9 mouse cellular contexts compared by ENCODE assay signal in genomic region chr4:117885994-117886393, GRCm38 (mm10). TPM values are rescaled to one million over a fixed set of nuclear protein-coding genes. Genes with fewer than 3 reads are reported as not detected.
DNase-seq lines count a peak whose midpoint lies in the region; ATAC-seq and TF ChIP-seq lines count a peak whose summit lies in the region.
"Had no signal": no experiment of that assay in that cellular context is flagged by ENCODE, and none has a peak within 500 bp of the region (broad histone marks: within the 10 kb centered on the region; RNA-seq: fewer than 3 reads in every experiment).

No protein-coding gene starts in this region.

- peaks cover 4% of the 10 kb centered on the region; the same call in 1 of the 2 replicates for H3K4me1 ChIP-seq in kidney, adult 2 months (ENCODE audit: control insufficient read depth, insufficient read depth, low read length)
- peaks cover 21% of the 10 kb centered on the region for H3K4me1 ChIP-seq in bone marrow macrophage, adult 2 months (ENCODE audit: control insufficient read depth, insufficient read depth, low read length)
- peaks cover 36% of the 10 kb centered on the region for H3K4me1 ChIP-seq in hindbrain, embryonic 14.5 days (replicated peaks; ENCODE audit: control insufficient read depth, insufficient read depth, low read length)
- peaks cover 28% of the 10 kb centered on the region for H3K4me1 ChIP-seq in midbrain, embryonic 14.5 days (ENCODE audit: control insufficient read depth, insufficient read depth, low read length)

- no peak for ATAC-seq in hindbrain, embryonic 14.5 days (ENCODE audit: low FRiP score)
- no peak for ATAC-seq in midbrain, embryonic 14.5 days (ENCODE audit: low FRiP score, low TSS enrichment)

- TF ChIP-seq CTCF in kidney, adult 2 months (conservative IDR thresholded peaks at IDR 0.05; ENCODE audit: insufficient read depth, insufficient read length, low read depth, low read length), result no peak
- no peak for TF ChIP-seq CTCF in bone marrow macrophage, adult 2 months (IDR thresholded peaks at IDR 0.05; ENCODE audit: low read depth, low read length)

- H3K9ac ChIP-seq in hindbrain, embryonic 14.5 days, result peak overlapping the region; percentile 85
- peak overlapping the region; percentile 86; the same call in 1 of the 2 replicates for H3K9ac ChIP-seq in midbrain, embryonic 14.5 days (replicated peaks; ENCODE audit: low read length)

- no peak for TF ChIP-seq POLR2A in kidney, adult 2 months (IDR thresholded peaks at IDR 0.05; ENCODE audit: low read depth, low read length)
- TF ChIP-seq POLR2A in bone marrow macrophage, adult 2 months (IDR thresholded peaks at IDR 0.05; ENCODE audit: borderline replicate concordance, low read depth, low read length), result no peak

- no peaks in the 10 kb centered on the region for H3K27me3 ChIP-seq in kidney, adult 2 months (replicated peaks; ENCODE audit: control insufficient read depth, insufficient read depth, low read length)
- no peaks in the 10 kb centered on the region for H3K27me3 ChIP-seq in hindbrain, embryonic 14.5 days (ENCODE audit: control insufficient read depth, insufficient read depth, low read length)
- no peaks in the 10 kb centered on the region for H3K27me3 ChIP-seq in midbrain, embryonic 14.5 days (ENCODE audit: control insufficient read depth, insufficient read depth, low read length)

- peak overlapping the region; percentile 84 for H3K4me3 ChIP-seq in kidney, adult 2 months (ENCODE audit: insufficient read depth, low read depth, low read length)
- H3K4me3 ChIP-seq in bone marrow macrophage, adult 2 months (ENCODE audit: insufficient read depth, low read length), result peak overlapping the region; percentile 75
- H3K4me3 ChIP-seq in hindbrain, embryonic 14.5 days (replicated peaks; ENCODE audit: low read length), result peak overlapping the region; percentile 82
- peak overlapping the region; percentile 95 for H3K4me3 ChIP-seq in midbrain, embryonic 14.5 days (replicated peaks; ENCODE audit: low read depth, low read length)

- peak overlapping the region; percentile 90 for H3K4me2 ChIP-seq in hindbrain, embryonic 14.5 days (replicated peaks)
- H3K4me2 ChIP-seq in midbrain, embryonic 14.5 days (ENCODE audit: low read length), result peak overlapping the region; percentile 84

- DNase-seq in kidney, adult 2 months, result no peak
- DNase-seq in kidney, adult 18-20 months, result no peak
- no peak for DNase-seq in hindbrain, embryonic 14.5 days (ENCODE audit: low spot score)
- DNase-seq in midbrain, embryonic 14.5 days, result no peak
- DNase-seq in adrenal gland, adult 2 months, result no peak
- no peak for DNase-seq in layer of hippocampus, adult 18-20 months (ENCODE audit: low spot score in 2 of 2)
- DNase-seq in thymus, postnatal 36 days, result no peak

- H3K9me3 ChIP-seq in hindbrain, embryonic 14.5 days (ENCODE audit: control insufficient read depth, low read length), result no peaks in the 10 kb centered on the region
- H3K9me3 ChIP-seq in midbrain, embryonic 14.5 days (ENCODE audit: control insufficient read depth, low read length), result no peaks in the 10 kb centered on the region

- no peaks in the 10 kb centered on the region; the same call in 1 of the 2 replicates for H3K36me3 ChIP-seq in kidney, adult 2 months (ENCODE audit: control insufficient read depth, insufficient read depth, low read length)
- peaks cover 30% of the 10 kb centered on the region for H3K36me3 ChIP-seq in hindbrain, embryonic 14.5 days (replicated peaks; ENCODE audit: control insufficient read depth, insufficient read depth)
- H3K36me3 ChIP-seq in midbrain, embryonic 14.5 days (ENCODE audit: control insufficient read depth, insufficient read depth, low read length), result peaks cover 40% of the 10 kb centered on the region

- no peak overlapping the region for H3K27ac ChIP-seq in kidney, adult 2 months (ENCODE audit: insufficient read depth, low read depth, low read length)
- peak overlapping the region; percentile 89; the same call in 1 of the 2 replicates for H3K27ac ChIP-seq in bone marrow macrophage, adult 2 months (ENCODE audit: insufficient read depth, low read depth, low read length)
- H3K27ac ChIP-seq in hindbrain, embryonic 14.5 days, result no peak overlapping the region
- no peak overlapping the region for H3K27ac ChIP-seq in midbrain, embryonic 14.5 days (replicated peaks; ENCODE audit: low read depth, low read length)

- 62% methylated on average over 9 of the region's 9 CpGs for WGBS in kidney, adult 2 months
- 81% methylated on average over 9 of the region's 9 CpGs for WGBS in hindbrain, embryonic 14.5 days
- WGBS in midbrain, embryonic 14.5 days, result 85% methylated on average over 9 of the region's 9 CpGs

RNA-seq across cellular contexts. Expression of gene Atp6v0b, which starts 1.1 kb away (rescaled TPM):
- 768 and 777 TPM in 2 replicates for polyA plus RNA-seq in kidney, adult 2 months (2012; rRNA removed)
- polyA plus RNA-seq in bone marrow macrophage, adult 2 months (2012; ENCODE audit: insufficient read depth, insufficient read length, missing spikeins), result 712 and 757 TPM in 2 replicates
- polyA plus RNA-seq in hindbrain, embryonic 14.5 days (2014; fragmentation: Nextera tagmentation; extraction: Ambion mirVana), result 589 and 599 TPM in 2 replicates
- 528 and 640 TPM in 2 replicates for polyA plus RNA-seq in midbrain, embryonic 14.5 days (2014; fragmentation: Nextera tagmentation; extraction: Ambion mirVana)
- 100 to 1,000 TPM; 208 to 226 TPM for total RNA-seq in adrenal gland, adult 2 months (2021)
- 597 and 627 TPM in 2 replicates for polyA plus RNA-seq in adrenal gland, adult 2 months (2012; rRNA removed)
- 100 to 1,000 TPM; 398 to 399 TPM for total RNA-seq in layer of hippocampus, adult 18-20 months (2021)

RNA-seq across cellular contexts. Expression of gene B4galt2, which starts 2.7 kb away (rescaled TPM):
- polyA plus RNA-seq in kidney, adult 2 months (2012; rRNA removed), result 4.9 and 9.8 TPM in 2 replicates
- polyA plus RNA-seq in bone marrow macrophage, adult 2 months (2012; ENCODE audit: insufficient read depth, insufficient read length, missing spikeins), result 0.32 TPM in 1 of 2 replicates, not detected in the other
- polyA plus RNA-seq in hindbrain, embryonic 14.5 days (2014; fragmentation: Nextera tagmentation; extraction: Ambion mirVana), result 78.0 and 81.4 TPM in 2 replicates
- polyA plus RNA-seq in midbrain, embryonic 14.5 days (2014; fragmentation: Nextera tagmentation; extraction: Ambion mirVana), result 78.1 and 94.2 TPM in 2 replicates
- total RNA-seq in adrenal gland, adult 2 months (2021), result 10 to 100 TPM in 1 of 2 experiments, 1 to 10 TPM in 1; 8.7 to 12.1 TPM
- polyA plus RNA-seq in adrenal gland, adult 2 months (2012; rRNA removed), result 63.8 and 65.8 TPM in 2 replicates
- 10 to 100 TPM; 60.4 to 65.2 TPM for total RNA-seq in layer of hippocampus, adult 18-20 months (2021)
- total RNA-seq: hematopoietic stem cell, adult 5-6 weeks had no signal

RNA-seq across cellular contexts. Expression of gene Dph2, which starts 5.8 kb away (rescaled TPM):
- polyA plus RNA-seq in kidney, adult 2 months (2012; rRNA removed), result 9.4 and 10.1 TPM in 2 replicates
- polyA plus RNA-seq in bone marrow macrophage, adult 2 months (2012; ENCODE audit: insufficient read depth, insufficient read length, missing spikeins), result 4.0 and 5.1 TPM in 2 replicates
- 22.9 and 25.1 TPM in 2 replicates for polyA plus RNA-seq in hindbrain, embryonic 14.5 days (2014; fragmentation: Nextera tagmentation; extraction: Ambion mirVana)
- polyA plus RNA-seq in midbrain, embryonic 14.5 days (2014; fragmentation: Nextera tagmentation; extraction: Ambion mirVana), result 20.6 and 26.1 TPM in 2 replicates
- total RNA-seq in adrenal gland, adult 2 months (2021), result 1 to 10 TPM; 9.5 to 9.7 TPM
- 16.5 and 18.9 TPM in 2 replicates for polyA plus RNA-seq in adrenal gland, adult 2 months (2012; rRNA removed)
- 10 to 100 TPM; 11.2 TPM for total RNA-seq in layer of hippocampus, adult 18-20 months (2021)

RNA-seq across cellular contexts. Expression of gene Ccdc24, which starts 13.6 kb away (rescaled TPM):
- polyA plus RNA-seq in kidney, adult 2 months (2012; rRNA removed), result 2.9 and 3.3 TPM in 2 replicates
- polyA plus RNA-seq in bone marrow macrophage, adult 2 months (2012; ENCODE audit: insufficient read depth, insufficient read length, missing spikeins), result not detected in 2 replicates
- polyA plus RNA-seq in hindbrain, embryonic 14.5 days (2014; fragmentation: Nextera tagmentation; extraction: Ambion mirVana), result 2.5 and 3.9 TPM in 2 replicates
- polyA plus RNA-seq in midbrain, embryonic 14.5 days (2014; fragmentation: Nextera tagmentation; extraction: Ambion mirVana), result 3.0 TPM in 2 replicates
- 1 to 10 TPM in 1 of 2 experiments, under 1 TPM in 1; 0.52 to 1.1 TPM for total RNA-seq in adrenal gland, adult 2 months (2021)
- polyA plus RNA-seq in adrenal gland, adult 2 months (2012; rRNA removed), result 2.4 and 2.5 TPM in 2 replicates
- total RNA-seq in layer of hippocampus, adult 18-20 months (2021), result under 1 TPM; 0.28 to 0.72 TPM
- total RNA-seq: hematopoietic stem cell, adult 5-6 weeks had no signal

RNA-seq across cellular contexts. Expression of gene Ipo13, which starts 28.8 kb away (rescaled TPM):
- polyA plus RNA-seq in kidney, adult 2 months (2012; rRNA removed), result 55.5 and 61.0 TPM in 2 replicates
- 77.8 and 95.3 TPM in 2 replicates for polyA plus RNA-seq in bone marrow macrophage, adult 2 months (2012; ENCODE audit: insufficient read depth, insufficient read length, missing spikeins)
- 55.1 and 56.5 TPM in 2 replicates for polyA plus RNA-seq in hindbrain, embryonic 14.5 days (2014; fragmentation: Nextera tagmentation; extraction: Ambion mirVana)
- 56.0 and 62.7 TPM in 2 replicates for polyA plus RNA-seq in midbrain, embryonic 14.5 days (2014; fragmentation: Nextera tagmentation; extraction: Ambion mirVana)
- 10 to 100 TPM; 35.8 to 46.3 TPM for total RNA-seq in adrenal gland, adult 2 months (2021)
- polyA plus RNA-seq in adrenal gland, adult 2 months (2012; rRNA removed), result 49.3 and 67.1 TPM in 2 replicates
- total RNA-seq in layer of hippocampus, adult 18-20 months (2021), result 100 to 1,000 TPM; 135 to 143 TPM
